Mouse (Mus musculus): ENCODE measurements at regions not wholly inside any gene's neighbourhood (a gene's known extent, or its start where the extent isn't known, plus 50 kb on each side); places are given as distances from the start of the nearest gene placed in this dataset.
A peak's percentile ranks its signal among the peaks of the same experiment; 100 is the strongest.

GRCm38 (mm10) chrX:136321692-136322091 lies 51.6 kb downstream of the Bex3 start:
- DNase-seq (ENCODE audit: low spot score) = peak; percentile 58

- no peak for DNase-seq (ENCODE audit: low spot score)
Observed at GRCm38 (mm10) chrX:136365809-136366208, 95.8 kb downstream of the Bex3 start.

Data from yolk sac, embryonic 10.5 days (tissue).